Mouse (Mus musculus): ENCODE results near the gene Asic2. TPM values are rescaled to one million over a fixed set of nuclear protein-coding genes. Genes with fewer than 3 reads are reported as not detected.

Gene Asic2
- polyA plus RNA-seq, 2 experiments = 0.01 to 0.04 TPM

- DNase-seq (ENCODE audit: low read depth in 3 of 3, low spot score in 3 of 3) (no peak), ATAC-seq (ENCODE audit: insufficient read depth) (no peak)
- TF ChIP-seq CTCF (IDR thresholded peaks at IDR 0.05; ENCODE audit: low read depth) = no peak
- no peak for TF ChIP-seq EP300 (IDR thresholded peaks at IDR 0.05; ENCODE audit: low read depth)
- WGBS (ENCODE audit: insufficient replicate concordance) = 56% methylated on average over 8 of the region's 8 CpGs
- no peaks in the 10 kb centered on the region for H3K4me1 ChIP-seq (replicated peaks; ENCODE audit: control insufficient read depth in 2 of 2, insufficient read depth in 2 of 2, low read length in 1 of 2)
- no peak overlapping the region for H3K4me2 ChIP-seq (ENCODE audit: low read depth)
- H3K27ac ChIP-seq = no peak overlapping the region
- no peaks in the 10 kb centered on the region for H3K36me3 ChIP-seq (replicated peaks; ENCODE audit: control insufficient read depth, insufficient read depth, low read depth)
- no peak overlapping the region for H3K4me3 ChIP-seq (ENCODE audit: insufficient read depth in 1 of 2, low read depth in 2 of 2, low read length in 2 of 2)
- H3K27me3 ChIP-seq (ENCODE audit: control insufficient read depth, insufficient read depth, low read length) = no peaks in the 10 kb centered on the region
- H3K9me3 ChIP-seq (ENCODE audit: control insufficient read depth, low read length) = no peaks in the 10 kb centered on the region
- no peak overlapping the region for H3K9ac ChIP-seq (replicated peaks)
Measured at GRCm38 (mm10) chr11:81402263-81402662, 566.0 kb downstream of the Asic2 start.

- TF ChIP-seq EP300 (IDR thresholded peaks at IDR 0.05; ENCODE audit: low read depth) (no peak), CTCF (IDR thresholded peaks at IDR 0.05; ENCODE audit: low read depth) (no peak)
- Histone ChIP-seq H3K36me3 (replicated peaks; ENCODE audit: control insufficient read depth, insufficient read depth, low read depth) (no peaks in the 10 kb centered on the region), H3K9ac (replicated peaks) (no peak overlapping the region), H3K27me3 (ENCODE audit: control insufficient read depth, insufficient read depth, low read length) (no peaks in the 10 kb centered on the region), H3K4me2 (ENCODE audit: low read depth) (no peak overlapping the region), H3K4me3 (ENCODE audit: insufficient read depth in 1 of 2, low read depth in 2 of 2, low read length in 2 of 2) (no peak overlapping the region), H3K27ac (no peak overlapping the region), H3K9me3 (ENCODE audit: control insufficient read depth, low read length) (no peaks in the 10 kb centered on the region), H3K4me1 (replicated peaks; ENCODE audit: control insufficient read depth in 2 of 2, insufficient read depth in 2 of 2, low read length in 1 of 2) (no peaks in the 10 kb centered on the region)
- ATAC-seq (ENCODE audit: insufficient read depth) = no peak
- 57% methylated on average over 9 of the region's 9 CpGs for WGBS (ENCODE audit: insufficient replicate concordance)
- DNase-seq (ENCODE audit: low read depth in 3 of 3, low spot score in 3 of 3) = no peak
Measured at GRCm38 (mm10) chr11:81392855-81393254, 575.4 kb downstream of the Asic2 start.

DNA sequence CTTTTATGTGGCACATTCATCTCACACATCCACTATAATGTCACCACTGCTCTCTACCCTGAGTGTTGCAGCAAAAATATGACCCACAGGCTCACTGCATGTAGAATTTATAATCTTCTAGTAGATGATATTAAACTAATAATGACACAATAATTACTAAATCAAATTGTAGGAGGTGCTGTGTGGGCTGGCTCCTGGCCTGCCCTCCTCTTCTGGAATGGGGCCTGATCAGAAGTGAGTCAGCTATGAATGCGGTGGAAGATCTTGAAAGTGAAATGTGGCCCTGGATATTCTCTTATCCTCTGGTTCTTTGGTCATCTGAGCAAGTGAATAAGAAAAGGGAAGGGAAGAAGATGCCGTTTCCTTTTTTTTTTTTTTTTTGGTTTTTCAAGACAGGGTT lies 582.1 kb downstream of the Asic2 start:
- TF ChIP-seq CTCF (IDR thresholded peaks at IDR 0.05; ENCODE audit: low read depth) (no peak), EP300 (IDR thresholded peaks at IDR 0.05; ENCODE audit: low read depth) (no peak)
- H3K4me2 ChIP-seq (ENCODE audit: low read depth) = no peak overlapping the region
- H3K27ac ChIP-seq = no peak overlapping the region
- H3K4me3 ChIP-seq (ENCODE audit: insufficient read depth in 1 of 2, low read depth in 2 of 2, low read length in 2 of 2) = no peak overlapping the region
- ATAC-seq (ENCODE audit: insufficient read depth) (no peak), DNase-seq (ENCODE audit: low read depth in 3 of 3, low spot score in 3 of 3) (no peak)
- H3K9ac ChIP-seq (replicated peaks) = no peak overlapping the region
- H3K27me3 ChIP-seq (ENCODE audit: control insufficient read depth, insufficient read depth, low read length) = no peaks in the 10 kb centered on the region
- no peaks in the 10 kb centered on the region for H3K36me3 ChIP-seq (replicated peaks; ENCODE audit: control insufficient read depth, insufficient read depth, low read depth)
- H3K9me3 ChIP-seq (ENCODE audit: control insufficient read depth, low read length) = no peaks in the 10 kb centered on the region
- H3K4me1 ChIP-seq (replicated peaks; ENCODE audit: control insufficient read depth in 2 of 2, insufficient read depth in 2 of 2, low read length in 1 of 2) = no peaks in the 10 kb centered on the region
- WGBS (ENCODE audit: insufficient replicate concordance) = 58% methylated on average over 2 of the region's 2 CpGs

DNA sequence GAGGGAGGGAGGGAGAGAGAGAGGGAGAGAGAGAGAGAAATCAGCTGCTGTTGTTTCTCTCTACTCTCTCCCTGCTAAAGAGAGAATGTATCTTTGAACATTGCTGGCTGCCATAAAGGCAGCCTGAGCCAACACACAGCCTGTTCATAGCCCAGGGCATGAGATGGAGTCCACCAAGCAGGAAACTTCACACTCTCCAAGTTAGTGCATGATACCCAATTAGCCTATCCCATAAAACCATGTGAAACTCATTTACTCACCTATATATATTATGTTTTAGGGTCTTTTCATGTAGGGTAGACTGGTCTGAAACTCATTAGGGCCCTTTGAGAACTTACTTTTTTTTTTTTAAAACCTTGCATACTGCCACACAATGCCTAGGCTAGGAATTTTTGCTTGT lies 582.7 kb downstream of the Asic2 start:
- Histone ChIP-seq H3K9me3 (ENCODE audit: control insufficient read depth, low read length) (no peaks in the 10 kb centered on the region), H3K36me3 (replicated peaks; ENCODE audit: control insufficient read depth, insufficient read depth, low read depth) (no peaks in the 10 kb centered on the region), H3K27me3 (ENCODE audit: control insufficient read depth, insufficient read depth, low read length) (no peaks in the 10 kb centered on the region), H3K4me2 (ENCODE audit: low read depth) (no peak overlapping the region), H3K4me1 (replicated peaks; ENCODE audit: control insufficient read depth in 2 of 2, insufficient read depth in 2 of 2, low read length in 1 of 2) (no peaks in the 10 kb centered on the region), H3K9ac (replicated peaks) (no peak overlapping the region), H3K4me3 (ENCODE audit: insufficient read depth in 1 of 2, low read depth in 2 of 2, low read length in 2 of 2) (no peak overlapping the region), H3K27ac (no peak overlapping the region)
- no peak for TF ChIP-seq CTCF (IDR thresholded peaks at IDR 0.05; ENCODE audit: low read depth)
- TF ChIP-seq EP300 (IDR thresholded peaks at IDR 0.05; ENCODE audit: low read depth) = no peak
- DNase-seq (ENCODE audit: low read depth in 3 of 3, low spot score in 3 of 3) (no peak), ATAC-seq (ENCODE audit: insufficient read depth) (no peak)

DNA sequence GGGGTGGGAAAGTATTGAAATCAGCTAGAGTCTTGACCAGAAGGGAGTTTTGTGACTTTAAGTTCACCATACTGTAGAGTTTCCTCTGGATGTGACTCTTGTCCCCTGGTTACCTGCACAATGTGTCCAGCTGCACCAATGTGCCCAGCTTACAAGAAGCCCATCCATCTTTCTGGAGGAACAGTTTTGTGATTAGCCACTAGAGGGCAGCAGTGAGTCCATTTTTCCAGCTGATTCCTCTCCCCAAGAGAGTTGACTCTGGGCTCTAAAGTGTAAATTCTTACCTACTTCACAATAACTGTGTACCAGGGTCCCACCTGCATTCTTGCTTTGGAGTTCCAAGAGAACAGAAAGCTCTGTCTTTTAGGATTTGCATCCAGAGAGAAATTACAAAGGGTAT lies 593.4 kb downstream of the Asic2 start:
- Histone ChIP-seq H3K36me3 (replicated peaks; ENCODE audit: control insufficient read depth, insufficient read depth, low read depth) (no peaks in the 10 kb centered on the region), H3K27ac (no peak overlapping the region), H3K4me1 (replicated peaks; ENCODE audit: control insufficient read depth in 2 of 2, insufficient read depth in 2 of 2, low read length in 1 of 2) (no peaks in the 10 kb centered on the region), H3K4me3 (ENCODE audit: insufficient read depth in 1 of 2, low read depth in 2 of 2, low read length in 2 of 2) (no peak overlapping the region), H3K27me3 (ENCODE audit: control insufficient read depth, insufficient read depth, low read length) (no peaks in the 10 kb centered on the region), H3K9ac (replicated peaks) (no peak overlapping the region), H3K4me2 (ENCODE audit: low read depth) (no peak overlapping the region), H3K9me3 (ENCODE audit: control insufficient read depth, low read length) (no peaks in the 10 kb centered on the region)
- TF ChIP-seq EP300 (IDR thresholded peaks at IDR 0.05; ENCODE audit: low read depth) (no peak), CTCF (IDR thresholded peaks at IDR 0.05; ENCODE audit: low read depth) (peak; percentile 74)
- DNase-seq (ENCODE audit: low read depth in 3 of 3, low spot score in 3 of 3) (peak in 1 of 3 experiments; percentile 4), ATAC-seq (ENCODE audit: insufficient read depth) (no peak)
